Mouse (Mus musculus) cerebellum, postnatal 25 days (tissue): ENCODE results near the gene Znhit1.
A peak's percentile ranks its signal among the peaks of the same experiment; 100 is the strongest.
"Not testable (repeated sequence)": the region's sequence is repeated elsewhere in the genome, so short reads cannot be mapped to it uniquely, and the experiment has no call there.

Source experiments
- DNase-seq, 2 experiments: peaks; one replicate each; pipeline ENCODE4 v3.0.0; 2021; ENCODE audit warnings: mixed read lengths in 2 of 2

Gene Znhit1

GRCm38 (mm10) chr5:136950521-136950920 is 37.3 kb downstream of the Znhit1 start:
- no peak for DNase-seq

- not testable (repeated sequence) for DNase-seq
Measured at GRCm38 (mm10) chr5:136949551-136950336, 38.1 kb downstream of the Znhit1 start.

GRCm38 (mm10) chr5:136947874-136948273 is 39.9 kb downstream of the Znhit1 start:
- DNase-seq: no peak

- DNase-seq: no peak
Measured at GRCm38 (mm10) chr5:136945084-136945483, 42.7 kb downstream of the Znhit1 start.

- DNase-seq: no peak
Measured at GRCm38 (mm10) chr5:136943382-136943781, 44.4 kb downstream of the Znhit1 start.

GRCm38 (mm10) chr5:136942781-136943180 is 45.0 kb downstream of the Znhit1 start:
- DNase-seq: no peak

GRCm38 (mm10) chr5:136940845-136941560 is 46.8 kb downstream of the Znhit1 start:
- DNase-seq: no peak

- not testable (repeated sequence) for DNase-seq
Measured at GRCm38 (mm10) chr5:136940029-136940428, 47.8 kb downstream of the Znhit1 start.

- peak in 1 of 2 experiments; percentile 35 for DNase-seq
Measured at GRCm38 (mm10) chr5:136939284-136939683, 48.5 kb downstream of the Znhit1 start.

GRCm38 (mm10) chr5:136937621-136938020 is 50.2 kb downstream of the Znhit1 start:
- no peak for DNase-seq

GRCm38 (mm10) chr5:136936750-136937149 is 51.1 kb downstream of the Znhit1 start:
- no peak for DNase-seq

- no peak for DNase-seq
Measured at GRCm38 (mm10) chr5:136935905-136936695, 51.7 kb downstream of the Znhit1 start.

GRCm38 (mm10) chr5:136933930-136934329 is 53.9 kb downstream of the Znhit1 start:
- no peak for DNase-seq

- no peak for DNase-seq
Measured at GRCm38 (mm10) chr5:136932956-136933355, 54.9 kb downstream of the Znhit1 start.
